Mouse (Mus musculus): Measurements from ENCODE around the gene Itih4.

Gene Itih4

GRCm38 (mm10) chr14:30944745-30945144 lies 58.5 kb downstream of the Itih4 start:
- no peak for DNase-seq

GRCm38 (mm10) chr14:30949986-30950385 lies 63.7 kb downstream of the Itih4 start:
- DNase-seq: no peak

GRCm38 (mm10) chr14:30951154-30951825 lies 65.0 kb downstream of the Itih4 start, which contains the start of gene Nek4:
Nek4 (plus strand) TSS chr14:30951377.
- peak; percentile 94 for DNase-seq
